Mouse (Mus musculus): ENCODE data around the gene Etl4.

- TF ChIP-seq CTCF (IDR thresholded peaks at IDR 0.05; ENCODE audit: low read depth) (no peak), EP300 (IDR thresholded peaks at IDR 0.05; ENCODE audit: low read depth) (no peak)
Measured at GRCm38 (mm10) chr2:20346873-20347272, 437.3 kb downstream of the Etl4 start.

Measured in heart, postnatal 0 days (tissue).